Mouse (Mus musculus): ENCODE measurements around the gene Tanc2. TPM values are rescaled to one million over a fixed set of nuclear protein-coding genes. Genes with fewer than 3 reads are reported as not detected.

Gene Tanc2
- polyA plus RNA-seq, 1 experiment from 2014 or later = 3.5 TPM

GRCm38 (mm10) chr11:105908926-105909325 is 319.1 kb downstream of the Tanc2 start:
- no peak overlapping the region for H3K27ac ChIP-seq (ENCODE audit: low read depth, low read length)
- H3K9me3 ChIP-seq (ENCODE audit: control insufficient read depth) = no peaks in the 10 kb centered on the region
- no peak overlapping the region for H3K4me3 ChIP-seq (ENCODE audit: low read depth, low read length)
- no peaks in the 10 kb centered on the region for H3K4me1 ChIP-seq (replicated peaks; ENCODE audit: control insufficient read depth, insufficient read depth, low read length)
- WGBS = 90% methylated on average over 8 of the region's 8 CpGs
- no peak overlapping the region for H3K4me2 ChIP-seq (replicated peaks; ENCODE audit: low read depth)
- peaks cover 9% of the 10 kb centered on the region; the same call in 1 of the 2 replicates for H3K36me3 ChIP-seq (ENCODE audit: control insufficient read depth, insufficient read depth)
- no peak for ATAC-seq
- H3K9ac ChIP-seq (ENCODE audit: low read depth, low read length) = no peak overlapping the region
- TF ChIP-seq CTCF (IDR thresholded peaks at IDR 0.05; ENCODE audit: low read depth) = no peak
- H3K27me3 ChIP-seq (replicated peaks; ENCODE audit: control insufficient read depth, insufficient read depth, low read length) = no peaks in the 10 kb centered on the region

DNA sequence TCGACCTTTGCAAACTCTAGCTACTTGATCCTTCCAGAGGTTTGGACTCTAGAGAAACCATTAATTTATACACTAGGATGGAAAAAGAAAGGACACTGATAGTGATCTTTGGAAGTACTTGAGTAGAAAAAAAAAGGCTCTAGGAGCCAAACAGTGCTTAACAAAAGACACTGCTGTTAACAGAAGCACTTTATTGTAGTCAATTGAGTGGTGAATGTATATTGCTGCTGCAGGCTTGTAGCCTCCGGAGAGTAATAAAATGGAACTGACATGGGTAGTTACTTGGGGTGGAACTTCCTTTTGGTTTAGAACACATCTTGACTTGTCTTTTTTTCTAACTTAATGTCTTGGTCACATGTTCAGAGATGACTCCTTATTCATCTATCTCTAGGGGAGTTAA is 319.8 kb downstream of the Tanc2 start:
- WGBS = 60% methylated on average over 2 of the region's 2 CpGs
- no peak for ATAC-seq

DNA sequence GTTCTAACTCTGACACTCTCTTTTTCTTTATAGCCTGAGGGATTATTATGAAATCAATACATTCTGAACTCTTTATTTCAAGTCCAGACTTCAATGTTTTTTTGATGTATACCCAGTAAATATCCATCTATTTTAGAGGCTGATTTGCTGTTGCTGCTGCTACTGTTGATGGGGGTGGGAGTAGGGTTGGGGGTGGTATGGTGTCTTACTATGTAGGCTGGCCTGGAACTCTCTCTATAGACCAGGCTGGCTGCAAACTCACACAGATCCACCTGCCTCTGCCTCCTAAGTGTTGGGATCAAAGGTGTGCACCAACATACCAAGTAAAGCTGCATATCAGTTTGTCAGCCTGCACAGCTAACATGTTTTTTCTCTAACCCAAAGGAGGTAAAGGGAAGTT is 321.4 kb downstream of the Tanc2 start:
- no peak overlapping the region for H3K27ac ChIP-seq (ENCODE audit: low read depth, low read length)
- no peaks in the 10 kb centered on the region for H3K27me3 ChIP-seq (replicated peaks; ENCODE audit: control insufficient read depth, insufficient read depth, low read length)
- ATAC-seq = no peak
- no peak overlapping the region for H3K4me3 ChIP-seq (ENCODE audit: low read depth, low read length)
- no peaks in the 10 kb centered on the region for H3K9me3 ChIP-seq (ENCODE audit: control insufficient read depth)
- no peak overlapping the region for H3K4me2 ChIP-seq (replicated peaks; ENCODE audit: low read depth)
- no peak overlapping the region for H3K9ac ChIP-seq (ENCODE audit: low read depth, low read length)
- H3K4me1 ChIP-seq (replicated peaks; ENCODE audit: control insufficient read depth, insufficient read depth, low read length) = no peaks in the 10 kb centered on the region
- TF ChIP-seq CTCF (IDR thresholded peaks at IDR 0.05; ENCODE audit: low read depth) = no peak
- H3K36me3 ChIP-seq (ENCODE audit: control insufficient read depth, insufficient read depth) = peaks cover 9% of the 10 kb centered on the region; the same call in 1 of the 2 replicates

More for the DNA sequence above, 319.8 kb downstream of the Tanc2 start:
- peaks cover 9% of the 10 kb centered on the region; the same call in 1 of the 2 replicates for H3K36me3 ChIP-seq (ENCODE audit: control insufficient read depth, insufficient read depth)
- no peak overlapping the region for H3K27ac ChIP-seq (ENCODE audit: low read depth, low read length)
- no peaks in the 10 kb centered on the region for H3K27me3 ChIP-seq (replicated peaks; ENCODE audit: control insufficient read depth, insufficient read depth, low read length)
- H3K4me2 ChIP-seq (replicated peaks; ENCODE audit: low read depth) = no peak overlapping the region
- no peak for TF ChIP-seq CTCF (IDR thresholded peaks at IDR 0.05; ENCODE audit: low read depth)
- no peak overlapping the region for H3K9ac ChIP-seq (ENCODE audit: low read depth, low read length)
- no peak overlapping the region for H3K4me3 ChIP-seq (ENCODE audit: low read depth, low read length)
- no peaks in the 10 kb centered on the region for H3K9me3 ChIP-seq (ENCODE audit: control insufficient read depth)
- no peaks in the 10 kb centered on the region for H3K4me1 ChIP-seq (replicated peaks; ENCODE audit: control insufficient read depth, insufficient read depth, low read length)

GRCm38 (mm10) chr11:105911592-105912375 is 322.0 kb downstream of the Tanc2 start:
- ATAC-seq = 0 out of 2 replicates have a peak, but pooled peaks have one; percentile 45
- WGBS = 24% methylated on average over 4 of the region's 4 CpGs
- H3K4me2 ChIP-seq (replicated peaks; ENCODE audit: low read depth) = no peak overlapping the region

GRCm38 (mm10) chr11:105913580-105913979 is 323.8 kb downstream of the Tanc2 start:
- Histone ChIP-seq H3K4me3 (ENCODE audit: low read depth, low read length) (no peak overlapping the region), H3K9ac (ENCODE audit: low read depth, low read length) (no peak overlapping the region), H3K9me3 (ENCODE audit: control insufficient read depth) (no peaks in the 10 kb centered on the region), H3K4me2 (replicated peaks; ENCODE audit: low read depth) (no peak overlapping the region), H3K27ac (ENCODE audit: low read depth, low read length) (no peak overlapping the region), H3K4me1 (replicated peaks; ENCODE audit: control insufficient read depth, insufficient read depth, low read length) (no peaks in the 10 kb centered on the region), H3K27me3 (replicated peaks; ENCODE audit: control insufficient read depth, insufficient read depth, low read length) (no peaks in the 10 kb centered on the region), H3K36me3 (ENCODE audit: control insufficient read depth, insufficient read depth) (peaks cover 9% of the 10 kb centered on the region; the same call in 1 of the 2 replicates)
- TF ChIP-seq CTCF (IDR thresholded peaks at IDR 0.05; ENCODE audit: low read depth) = no peak
- 73% methylated on average over 5 of the region's 5 CpGs for WGBS
- ATAC-seq = no peak

More at GRCm38 (mm10) chr11:105911592-105912375, 322.0 kb downstream of the Tanc2 start:
- H3K9ac ChIP-seq (ENCODE audit: low read depth, low read length) = no peak overlapping the region
- no peaks in the 10 kb centered on the region for H3K27me3 ChIP-seq (replicated peaks; ENCODE audit: control insufficient read depth, insufficient read depth, low read length)
- peak; percentile 96 for TF ChIP-seq CTCF (IDR thresholded peaks at IDR 0.05; ENCODE audit: low read depth)
- no peaks in the 10 kb centered on the region for H3K9me3 ChIP-seq (ENCODE audit: control insufficient read depth)
- H3K27ac ChIP-seq (ENCODE audit: low read depth, low read length) = no peak overlapping the region
- H3K4me3 ChIP-seq (ENCODE audit: low read depth, low read length) = no peak overlapping the region
- H3K4me1 ChIP-seq (replicated peaks; ENCODE audit: control insufficient read depth, insufficient read depth, low read length) = no peaks in the 10 kb centered on the region
- peaks cover 9% of the 10 kb centered on the region; the same call in 1 of the 2 replicates for H3K36me3 ChIP-seq (ENCODE audit: control insufficient read depth, insufficient read depth)

GRCm38 (mm10) chr11:105920098-105920785 is 330.5 kb downstream of the Tanc2 start:
- no peak overlapping the region for H3K4me2 ChIP-seq (replicated peaks; ENCODE audit: low read depth)
- no peaks in the 10 kb centered on the region for H3K27me3 ChIP-seq (replicated peaks; ENCODE audit: control insufficient read depth, insufficient read depth, low read length)
- no peak overlapping the region for H3K9ac ChIP-seq (ENCODE audit: low read depth, low read length)
- H3K36me3 ChIP-seq (ENCODE audit: control insufficient read depth, insufficient read depth) = peaks cover 23% of the 10 kb centered on the region
- H3K4me3 ChIP-seq (ENCODE audit: low read depth, low read length) = no peak overlapping the region
- 77% methylated on average over 3 of the region's 3 CpGs for whole genome bisulfite sequencing
- no peaks in the 10 kb centered on the region for H3K4me1 ChIP-seq (replicated peaks; ENCODE audit: control insufficient read depth, insufficient read depth, low read length)
- H3K9me3 ChIP-seq (ENCODE audit: control insufficient read depth) = no peaks in the 10 kb centered on the region
- TF ChIP-seq CTCF (IDR thresholded peaks at IDR 0.05; ENCODE audit: low read depth) = no peak
- no peak for ATAC-seq
- no peak overlapping the region for H3K27ac ChIP-seq (ENCODE audit: low read depth, low read length)

Measured in intestine, postnatal 0 days (tissue).